Mouse (Mus musculus) MEL (cell line): ENCODE results near the gene A630089N07Rik. TPM values are rescaled to one million over a fixed set of nuclear protein-coding genes. Genes with fewer than 3 reads are reported as not detected.
A peak's percentile ranks its signal among the peaks of the same experiment; 100 is the strongest.

Experiments used
- DNase-seq: peaks from one replicate; pipeline ENCODE4 v3.0.0; 2011; ENCODE audit warnings: low read depth, low spot score
- H3K27ac ChIP-seq: 2 replicates; pipeline ENCODE4 v1.5.1; 2012; ENCODE audit warnings: low read depth, mild to moderate bottlenecking, control low read depth, low read length, moderate library complexity; ENCODE audit not compliant: control insufficient read depth
- H3K27me3 ChIP-seq, 2 experiments: fragments of 150-350 bp in 1 of 2; sonication (generic) in 1 of 2; 2 replicates each; pipeline ENCODE4 v1.6.1; 2012; ENCODE audit warnings: low read length in 2 of 2, mild to moderate bottlenecking in 2 of 2, improper control_type of control experiment in 1 of 2, moderate library complexity in 1 of 2; ENCODE audit not compliant: insufficient read depth in 2 of 2, control insufficient read depth in 1 of 2
- H3K36me3 ChIP-seq, 2 experiments: 2 replicates each; pipeline ENCODE4 v1.6.1; 2012 to 2014; ENCODE audit warnings: low read length in 2 of 2, improper control_type of control experiment in 1 of 2, inconsistent platforms in 1 of 2, mild to moderate bottlenecking in 1 of 2; ENCODE audit not compliant: insufficient read depth in 2 of 2, control insufficient read depth in 1 of 2
- H3K4me1 ChIP-seq, 2 experiments: fragments of 150-350 bp in 1 of 2; sonication (generic) in 1 of 2; 2 replicates each; pipeline ENCODE4 v1.6.1; 2012; ENCODE audit warnings: low read length in 2 of 2, improper control_type of control experiment in 1 of 2, mild to moderate bottlenecking in 1 of 2; ENCODE audit not compliant: insufficient read depth in 2 of 2, control insufficient read depth in 1 of 2
- H3K4me3 ChIP-seq, 2 experiments: fragments of 150-350 bp in 1 of 2; sonication (generic) in 1 of 2; 2 replicates each; pipeline ENCODE4 v1.5.1; 2012; ENCODE audit warnings: low read depth in 2 of 2, low read length in 2 of 2, mild to moderate bottlenecking in 2 of 2, moderate library complexity in 2 of 2, control low read depth in 1 of 2, improper control_type of control experiment in 1 of 2; ENCODE audit not compliant: control insufficient read depth in 1 of 2, insufficient read depth in 1 of 2
- H3K79me2 ChIP-seq: 2 replicates; pipeline ENCODE4 v1.6.1; 2012; ENCODE audit warnings: mild to moderate bottlenecking, low read length, moderate library complexity; ENCODE audit not compliant: control insufficient read depth, poor library complexity, insufficient read depth
- H3K9ac ChIP-seq: 2 replicates; pipeline ENCODE4 v1.6.1; 2012; ENCODE audit warnings: low read depth, mild to moderate bottlenecking, control low read depth, low read length, moderate library complexity; ENCODE audit not compliant: control insufficient read depth, poor library complexity, severe bottlenecking
- H3K9me3 ChIP-seq: fragments of 150-350 bp; sonication (generic); replicated peaks from 2 replicates; pipeline ENCODE4 v1.6.1; 2012; ENCODE audit warnings: mild to moderate bottlenecking, low read length, improper control_type of control experiment, moderate library complexity; ENCODE audit not compliant: insufficient read depth
- BHLHE40 ChIP-seq: IDR thresholded peaks from 2 replicates; pipeline ENCODE4 v1.6.1; 2012; ENCODE audit warnings: low read depth, mild to moderate bottlenecking, inconsistent platforms, low read length, improper control_type of control experiment, borderline replicate concordance
- CHD1 ChIP-seq: IDR thresholded peaks from 2 replicates; pipeline ENCODE4 v1.6.1; 2012; ENCODE audit warnings: low read depth, mild to moderate bottlenecking, inconsistent platforms, low read length, improper control_type of control experiment
- CHD2 ChIP-seq: IDR thresholded peaks from 2 replicates; pipeline ENCODE4 v1.6.1; 2011; ENCODE audit warnings: low read length, improper control_type of control experiment
- E2F4 ChIP-seq: IDR thresholded peaks from 2 replicates; pipeline ENCODE4 v1.6.1; 2011; ENCODE audit warnings: low read depth, low read length, improper control_type of control experiment, borderline replicate concordance
- EP300 ChIP-seq, 2 experiments: IDR thresholded peaks; 2 replicates each; pipeline ENCODE4 v1.6.1; 2011; ENCODE audit warnings: improper control_type of control experiment in 2 of 2, low read length in 2 of 2, low read depth in 1 of 2, mild to moderate bottlenecking in 1 of 2
- ETS1 ChIP-seq: IDR thresholded peaks from 2 replicates; pipeline ENCODE4 v1.6.1; 2012; ENCODE audit warnings: low read depth, mild to moderate bottlenecking, inconsistent platforms, low read length, improper control_type of control experiment, moderate library complexity
- GABPA ChIP-seq: IDR thresholded peaks from 2 replicates; pipeline ENCODE4 v1.6.1; 2012; ENCODE audit warnings: low read depth, mild to moderate bottlenecking, inconsistent platforms, low read length, improper control_type of control experiment, moderate library complexity
- GATA1 ChIP-seq: IDR thresholded peaks from 2 replicates; pipeline ENCODE4 v1.6.1; 2011; ENCODE audit warnings: low read depth, low read length, improper control_type of control experiment
- HCFC1 ChIP-seq: IDR thresholded peaks from 2 replicates; pipeline ENCODE4 v1.6.1; 2012; ENCODE audit warnings: low read depth, mild to moderate bottlenecking, inconsistent platforms, low read length, improper control_type of control experiment, moderate library complexity
- JUND ChIP-seq: IDR thresholded peaks from 2 replicates; pipeline ENCODE4 v1.6.1; 2011; ENCODE audit warnings: low read depth, mild to moderate bottlenecking, improper control_type of control experiment, low read length
- MYC ChIP-seq: IDR thresholded peaks from 2 replicates; pipeline ENCODE4 v1.6.1; 2011; ENCODE audit warnings: low read depth, mild to moderate bottlenecking, low read length, improper control_type of control experiment, moderate library complexity
- POLR2AphosphoS2 ChIP-seq: IDR thresholded peaks from 2 replicates; pipeline ENCODE4 v1.6.1; 2011; ENCODE audit warnings: low read length, improper control_type of control experiment
- RCOR1 ChIP-seq: IDR thresholded peaks from 2 replicates; pipeline ENCODE4 v1.6.1; 2012; ENCODE audit warnings: low read depth, mild to moderate bottlenecking, inconsistent platforms, low read length, improper control_type of control experiment
- SIN3A ChIP-seq: IDR thresholded peaks from 2 replicates; pipeline ENCODE4 v1.6.1; 2012; ENCODE audit warnings: low read length, improper control_type of control experiment, inconsistent platforms
- SMC3 ChIP-seq: IDR thresholded peaks from 2 replicates; pipeline ENCODE4 v1.6.1; 2011; ENCODE audit warnings: low read depth, low read length, improper control_type of control experiment
- TAL1 ChIP-seq: IDR thresholded peaks from 2 replicates; pipeline ENCODE4 v1.6.1; 2012; ENCODE audit warnings: mild to moderate bottlenecking, inconsistent platforms, low read length, moderate library complexity, mixed read lengths
- TBP ChIP-seq: IDR thresholded peaks from 2 replicates; pipeline ENCODE4 v1.8.0; 2011; ENCODE audit warnings: low read depth, low read length, improper control_type of control experiment
- TCF12 ChIP-seq: IDR thresholded peaks from 2 replicates; pipeline ENCODE4 v1.6.1; 2014; ENCODE audit warnings: low read depth, mild to moderate bottlenecking, inconsistent platforms, low read length, improper control_type of control experiment, moderate library complexity
- UBTF ChIP-seq: IDR thresholded peaks from 2 replicates; pipeline ENCODE4 v1.6.1; 2012; ENCODE audit warnings: low read depth, mild to moderate bottlenecking, inconsistent platforms, low read length, improper control_type of control experiment, moderate library complexity, borderline replicate concordance; ENCODE audit not compliant: insufficient read depth
- USF1 ChIP-seq: IDR thresholded peaks from 2 replicates; pipeline ENCODE4 v1.6.1; 2014; ENCODE audit warnings: low read depth, mild to moderate bottlenecking, inconsistent platforms, low read length, improper control_type of control experiment, moderate library complexity
- USF2 ChIP-seq, 2 experiments: IDR thresholded peaks; 2 replicates each; pipeline ENCODE4 v1.6.1; 2011 to 2012; ENCODE audit warnings: improper control_type of control experiment in 2 of 2, low read length in 2 of 2, borderline replicate concordance in 1 of 2, inconsistent platforms in 1 of 2, low read depth in 1 of 2, mild to moderate bottlenecking in 1 of 2; ENCODE audit not compliant: insufficient read depth in 1 of 2
- ZMIZ1 ChIP-seq: IDR thresholded peaks from 2 replicates; pipeline ENCODE4 v1.6.1; 2012; ENCODE audit warnings: low read depth, mild to moderate bottlenecking, inconsistent platforms, low read length, improper control_type of control experiment, moderate library complexity
- ZNF384 ChIP-seq: IDR thresholded peaks from 2 replicates; pipeline ENCODE4 v1.6.1; 2012; ENCODE audit warnings: low read depth, mild to moderate bottlenecking, inconsistent platforms, low read length, improper control_type of control experiment
- polyA plus RNA-seq, 2 experiments: library from polyadenylated mRNA; stranded (reverse) in 1 of 2; unstranded in 1 of 2; fragments of >175 nt in 1 of 2; fragments of >200 nt in 1 of 2; gene quantifications; 2 replicates each; pipeline versions ENCODE4 v1.2.1 to v1.2.4; 2012; ENCODE audit warnings: low replicate concordance in 2 of 2, low read depth in 1 of 2; ENCODE audit not compliant: insufficient read length in 2 of 2, insufficient read depth in 1 of 2, missing spikeins in 1 of 2
- total RNA-seq: library from RNA; depleted of rRNA; stranded (reverse); fragments of 300-350 nt; gene quantifications from 2 replicates; pipeline ENCODE4 v1.2.3, GENCODE M21; 2012

The A630089N07Rik gene
- total and polyA plus RNA-seq, 3 experiments = 7.4 to 539 (median 9.8) TPM

DNA sequence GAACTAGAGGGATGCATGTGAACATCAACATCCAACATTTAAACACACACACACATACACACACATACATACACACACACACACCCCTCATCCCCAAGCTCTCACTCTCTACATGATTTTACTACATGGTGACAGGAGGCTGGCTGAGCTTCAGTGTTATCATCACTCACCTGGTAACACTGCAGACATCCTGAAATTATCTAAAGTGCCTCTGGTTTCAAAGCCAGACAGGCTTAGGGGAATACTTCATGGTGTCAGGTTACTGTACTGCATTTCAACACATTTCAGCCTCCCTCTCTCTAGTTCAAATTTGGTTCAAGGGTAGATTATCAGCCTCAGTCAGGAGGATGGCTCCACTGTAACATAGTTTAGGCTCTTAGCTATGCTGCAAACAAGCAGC is 124.6 kb downstream of the A630089N07Rik start:
- H3K4me3 ChIP-seq = no peak overlapping the region
- no peak overlapping the region for H3K9ac ChIP-seq
- peaks cover 20 to 26% of the 10 kb centered on the region in 2 experiments for H3K4me1 ChIP-seq

DNA sequence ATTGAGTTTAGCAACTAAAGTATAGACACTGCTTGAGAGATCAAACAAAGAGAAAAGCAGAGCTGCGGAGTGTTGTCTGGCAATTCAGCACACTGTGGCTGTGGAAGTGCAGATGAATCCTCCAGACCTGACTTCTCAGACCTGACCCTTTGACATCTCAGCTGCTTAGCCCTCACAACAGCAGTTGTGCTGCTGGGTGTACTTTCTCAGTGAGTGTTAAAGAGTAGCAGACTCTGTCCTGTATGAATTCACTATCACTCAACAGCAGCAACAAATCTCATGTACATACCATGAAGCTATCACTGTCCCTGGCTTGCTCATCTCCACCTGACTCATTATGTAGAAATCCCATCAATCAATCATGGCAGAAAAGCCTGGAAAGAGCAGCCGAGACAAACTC is 126.2 kb downstream of the A630089N07Rik start:
- H3K4me1 ChIP-seq = peaks cover 17 to 26% of the 10 kb centered on the region in 2 experiments
- no peak for TF ChIP-seq USF1
- no peak for TF ChIP-seq BHLHE40
- no peak for TF ChIP-seq CHD1
- no peak for TF ChIP-seq UBTF
- no peak for TF ChIP-seq GABPA
- TF ChIP-seq SIN3A = no peak
- no peak for TF ChIP-seq SMC3
- TF ChIP-seq USF2 (IDR thresholded peaks at IDR 0.05; ENCODE audit: borderline replicate concordance in 1 of 2, insufficient read depth in 1 of 2, low read depth in 1 of 2, low read length in 2 of 2) = no peak
- TF ChIP-seq, all 39 proteins: peak for 0
- Histone ChIP-seq H3K36me3 (peaks cover 0 to 37% of the 10 kb centered on the region in 2 experiments; a peak in 3 of 4 replicates), H3K27me3 (no peaks in the 10 kb centered on the region), H3K9me3 (no peaks in the 10 kb centered on the region), H3K27ac (no peak overlapping the region), H3K9ac (no peak overlapping the region), H3K79me2 (0 out of 2 replicates have a peak, but pooled peaks cover 2% of the 10 kb centered on the region), H3K4me3 (no peak overlapping the region)
- DNase-seq = no peak

More for the DNA sequence above, 124.6 kb downstream of the A630089N07Rik start:
- peak; percentile 76 for DNase-seq
- Histone ChIP-seq H3K36me3 (peaks cover 0 to 41% of the 10 kb centered on the region in 2 experiments; a peak in 3 of 4 replicates), H3K79me2 (peaks cover 9% of the 10 kb centered on the region), H3K9me3 (no peaks in the 10 kb centered on the region), H3K27ac (peak overlapping the region; percentile 59), H3K27me3 (no peaks in the 10 kb centered on the region)
- no peak for TF ChIP-seq GABPA
- peak; percentile 75 for TF ChIP-seq TAL1
- TF ChIP-seq TBP = 0 out of 2 replicates have a peak, but pooled peaks have one; percentile 25
- TF ChIP-seq JUND = no peak
- no peak; the same call in 1 of the 2 replicates for TF ChIP-seq GATA1
- no peak for TF ChIP-seq ZNF384
- no peak for TF ChIP-seq BHLHE40
- TF ChIP-seq EP300 (IDR thresholded peaks at IDR 0.05; ENCODE audit: low read depth in 1 of 2, low read length in 2 of 2) = peak; percentile 44 to 59; a peak in 3 of 4 replicates
- TF ChIP-seq RCOR1 = peak; percentile 73; the same call in 1 of the 2 replicates
- no peak for TF ChIP-seq ZMIZ1
- TF ChIP-seq POLR2AphosphoS2 = no peak
- no peak for TF ChIP-seq E2F4
- no peak for TF ChIP-seq CHD2
- TF ChIP-seq TCF12 = peak; percentile 38; the same call in 1 of the 2 replicates
- TF ChIP-seq MYC = no peak
- peak; percentile 69 for TF ChIP-seq ETS1
- no peak for TF ChIP-seq HCFC1
